20 mouse cellular contexts compared by ENCODE assay signal in genomic region chr2:71780016-71780415, GRCm38 (mm10). TPM values are rescaled to one million over a fixed set of nuclear protein-coding genes. Genes with fewer than 3 reads are reported as not detected.
DNase-seq lines count a peak whose midpoint lies in the region; ATAC-seq lines count a peak whose summit lies in the region.
"Had no signal": no experiment of that assay in that cellular context is flagged by ENCODE, and none has a peak within 500 bp of the region (broad histone marks: within the 10 kb centered on the region; RNA-seq: fewer than 3 reads in every experiment).

No protein-coding gene starts in this region.

- no peaks in the 10 kb centered on the region for H3K36me3 ChIP-seq in heart, embryonic 10.5 days
- no peaks in the 10 kb centered on the region for H3K36me3 ChIP-seq in intestine, embryonic 14.5 days (ENCODE audit: control insufficient read depth, insufficient read depth, low read length)
- H3K36me3 ChIP-seq in intestine, embryonic 15.5 days: no peaks in the 10 kb centered on the region
- no peaks in the 10 kb centered on the region for H3K36me3 ChIP-seq in megakaryocyte, embryonic 14.5 days (replicated peaks; ENCODE audit: low read length)
- H3K36me3 ChIP-seq: limb, embryonic 15.5 days; liver, embryonic 15.5 days; midbrain, embryonic 12.5 days had no signal

- H3K27ac ChIP-seq in heart, embryonic 10.5 days: peak overlapping the region; percentile 56
- peak overlapping the region; percentile 47; the same call in 1 of the 2 replicates for H3K27ac ChIP-seq in intestine, embryonic 14.5 days (ENCODE audit: low read depth)
- no peak overlapping the region for H3K27ac ChIP-seq in intestine, embryonic 15.5 days
- H3K27ac ChIP-seq: forebrain, embryonic 13.5 days; hindbrain, embryonic 14.5 days; liver, embryonic 15.5 days; midbrain, embryonic 12.5 days had no signal

- no peaks in the 10 kb centered on the region for H3K9me3 ChIP-seq in heart, embryonic 10.5 days
- no peaks in the 10 kb centered on the region for H3K9me3 ChIP-seq in intestine, embryonic 14.5 days (ENCODE audit: control insufficient read depth, low read length)
- H3K9me3 ChIP-seq in intestine, embryonic 15.5 days: no peaks in the 10 kb centered on the region
- no peaks in the 10 kb centered on the region for H3K9me3 ChIP-seq in megakaryocyte, embryonic 14.5 days
- H3K9me3 ChIP-seq: forebrain, embryonic 13.5 days; limb, embryonic 15.5 days; liver, embryonic 15.5 days; midbrain, embryonic 12.5 days had no signal

- no peak overlapping the region for H3K9ac ChIP-seq in intestine, embryonic 14.5 days (ENCODE audit: low read length)
- H3K9ac ChIP-seq in intestine, embryonic 15.5 days: no peak overlapping the region
- H3K9ac ChIP-seq: forebrain, embryonic 13.5 days; hindbrain, embryonic 14.5 days; limb, embryonic 15.5 days; liver, embryonic 15.5 days; midbrain, embryonic 12.5 days had no signal

- peaks cover 9% of the 10 kb centered on the region for H3K4me1 ChIP-seq in heart, embryonic 10.5 days
- H3K4me1 ChIP-seq in intestine, embryonic 14.5 days (replicated peaks; ENCODE audit: control insufficient read depth, insufficient read depth, low read length): no peaks in the 10 kb centered on the region
- no peaks in the 10 kb centered on the region for H3K4me1 ChIP-seq in intestine, embryonic 15.5 days (replicated peaks)
- H3K4me1 ChIP-seq in megakaryocyte, embryonic 14.5 days: peaks cover 68% of the 10 kb centered on the region
- H3K4me1 ChIP-seq: liver, embryonic 15.5 days had no signal

- intact Hi-C loops in heart, postnatal 25 days (cut with DNase I): no loop called here

- no peak overlapping the region for H3K4me3 ChIP-seq in heart, embryonic 10.5 days
- H3K4me3 ChIP-seq in intestine, embryonic 14.5 days (ENCODE audit: low read depth, low read length): no peak overlapping the region
- H3K4me3 ChIP-seq in intestine, embryonic 15.5 days (replicated peaks): no peak overlapping the region
- H3K4me3 ChIP-seq in megakaryocyte, embryonic 14.5 days (replicated peaks): peak overlapping the region; percentile 50
- H3K4me3 ChIP-seq: forebrain, embryonic 13.5 days; limb, embryonic 15.5 days; liver, embryonic 15.5 days; midbrain, embryonic 12.5 days had no signal

- ATAC-seq in intestine, embryonic 14.5 days (replicated peaks; ENCODE audit: low FRiP score, low TSS enrichment, low read depth): no peak
- no peak for ATAC-seq in intestine, embryonic 15.5 days
- ATAC-seq in megakaryocyte, adult 5-6 weeks (ENCODE audit: poor library complexity, severe bottlenecking): no peak
- ATAC-seq: forebrain, embryonic 13.5 days had no signal

- H3K4me2 ChIP-seq in intestine, embryonic 14.5 days (ENCODE audit: low read length): no peak overlapping the region
- H3K4me2 ChIP-seq in intestine, embryonic 15.5 days (replicated peaks): no peak overlapping the region
- H3K4me2 ChIP-seq: forebrain, embryonic 13.5 days; hindbrain, embryonic 14.5 days; limb, embryonic 15.5 days; liver, embryonic 15.5 days; midbrain, embryonic 12.5 days had no signal

- peaks cover 6% of the 10 kb centered on the region; the same call in 1 of the 2 replicates for H3K27me3 ChIP-seq in heart, embryonic 10.5 days (ENCODE audit: insufficient read depth, poor library complexity, severe bottlenecking)
- H3K27me3 ChIP-seq in intestine, embryonic 14.5 days (replicated peaks; ENCODE audit: control insufficient read depth, insufficient read depth, low read length): no peaks in the 10 kb centered on the region
- no peaks in the 10 kb centered on the region for H3K27me3 ChIP-seq in intestine, embryonic 15.5 days (replicated peaks)
- no peaks in the 10 kb centered on the region for H3K27me3 ChIP-seq in megakaryocyte, embryonic 14.5 days (replicated peaks)
- H3K27me3 ChIP-seq: forebrain, embryonic 13.5 days; limb, embryonic 15.5 days had no signal

- DNase-seq in heart, embryonic 10.5 days (ENCODE audit: low spot score): no peak
- DNase-seq in heart, postnatal 25 days (ENCODE audit: low spot score): no peak
- DNase-seq in intestine, embryonic 14.5 days (ENCODE audit: low spot score): no peak
- peak; percentile 54 for DNase-seq in retina, postnatal 1 day
- no peak for DNase-seq in cerebellum, postnatal 14 days
- DNase-seq: cerebellum, adult 8-10 months; gastrocnemius, postnatal 14 days; kidney, postnatal 25 days; lung, postnatal 36 days; right cerebral cortex, postnatal 14 days; spleen, adult 18-20 months; thymus, adult 2 months had no signal

- 58% methylated on average over 6 of the region's 6 CpGs for WGBS in heart, embryonic 10.5 days
- 68% methylated on average over 6 of the region's 6 CpGs for WGBS in intestine, embryonic 14.5 days
- 74% methylated on average over 6 of the region's 6 CpGs for WGBS in intestine, embryonic 15.5 days

RNA-seq across cellular contexts. Expression of gene Itga6, which starts 34.6 kb away (rescaled TPM):
- 93.7 and 111 TPM in 2 replicates for polyA plus RNA-seq in heart, embryonic 10.5 days (2016; fragmentation: Nextera tagmentation; extraction: Ambion mirVana)
- total RNA-seq in heart, postnatal 25 days (2021): 10 to 100 TPM; 48.3 to 57.7 TPM
- polyA plus RNA-seq in intestine, embryonic 14.5 days (2014; fragmentation: Nextera tagmentation; extraction: Ambion mirVana): 56.2 and 62.1 TPM in 2 replicates
- polyA plus RNA-seq in intestine, embryonic 15.5 days (2015; fragmentation: Nextera tagmentation; extraction: Ambion mirVana): 47.6 and 48.1 TPM in 2 replicates
- 75.0 and 110 TPM in 2 replicates for polyA plus RNA-seq in megakaryocyte, embryonic 14.5 days (2012; ENCODE audit: insufficient read depth, low replicate concordance)
- total RNA-seq in megakaryocyte, adult 5-6 weeks (2015): 16.0 and 17.4 TPM in 2 replicates
- total RNA-seq in megakaryocyte, adult 5-6 weeks (2017): 15.3 and 16.5 TPM in 2 replicates
